Mouse (Mus musculus) embryonic facial prominence, embryonic 13.5 days (tissue): ENCODE measurements at regions not wholly inside any gene's neighbourhood (a gene's known extent, or its start where the extent isn't known, plus 50 kb on each side); places are given as distances from the start of the nearest gene placed in this dataset.

Experiments
- ATAC-seq: fragments of 200-750 bp; cut with Nextera tagmentation; 2 replicates; pipeline ENCODE4 v1.8.0; 2017; ENCODE audit warnings: low read depth; ENCODE audit not compliant: insufficient number of reproducible peaks, insufficient read depth, low FRiP score, low TSS enrichment
- H3K27ac ChIP-seq: fragments of 300-500 bp; sonication (generic); 2 replicates; pipeline ENCODE4 v1.5.1; 2015; ENCODE audit warnings: moderate library complexity, mild to moderate bottlenecking, inconsistent platforms
- H3K27me3 ChIP-seq: fragments of 300-500 bp; sonication (generic); 2 replicates; pipeline ENCODE4 v1.6.1; 2015; ENCODE audit warnings: mild to moderate bottlenecking, inconsistent platforms
- H3K36me3 ChIP-seq: fragments of 300-500 bp; sonication (generic); 2 replicates; pipeline ENCODE4 v1.6.1; 2015; ENCODE audit warnings: mild to moderate bottlenecking, inconsistent platforms
- H3K4me1 ChIP-seq: fragments of 300-500 bp; sonication (generic); 2 replicates; pipeline ENCODE4 v1.6.1; 2015; ENCODE audit warnings: inconsistent platforms
- H3K4me2 ChIP-seq: fragments of 300-500 bp; sonication (generic); 2 replicates; pipeline ENCODE4 v1.6.1; 2015; ENCODE audit warnings: moderate library complexity, mild to moderate bottlenecking, inconsistent platforms
- H3K4me3 ChIP-seq: fragments of 300-500 bp; sonication (generic); 2 replicates; pipeline ENCODE4 v1.5.1; 2015; ENCODE audit warnings: mild to moderate bottlenecking, inconsistent platforms
- H3K9ac ChIP-seq: fragments of 300-500 bp; sonication (generic); 2 replicates; pipeline ENCODE4 v1.6.1; 2015; ENCODE audit warnings: mild to moderate bottlenecking, inconsistent platforms
- H3K9me3 ChIP-seq: fragments of 300-500 bp; sonication (generic); 2 replicates; pipeline ENCODE4 v1.6.1; 2016; ENCODE audit warnings: inconsistent platforms
- WGBS: fragments of 180-500 bp; shearing (Covaris S2); methylation state at CpG from one replicate; pipeline ENCODE4 v1.1.7; 2015; ENCODE audit warnings: mixed read lengths; 5-methylcytosine and 5-hydroxymethylcytosine counted together

GRCm38 (mm10) chr2:34010166-34010565 is 122.4 kb upstream of the Mvb12b start:
- no peak overlapping the region for H3K27ac ChIP-seq
- WGBS: 58% methylated on average over 1 of the region's 1 CpGs
- H3K4me1 ChIP-seq: peaks cover 4% of the 10 kb centered on the region; the same call in 1 of the 2 replicates
- H3K36me3 ChIP-seq: no peaks in the 10 kb centered on the region
- no peak for ATAC-seq
- no peak overlapping the region for H3K4me3 ChIP-seq
- H3K4me2 ChIP-seq: no peak overlapping the region
- no peak overlapping the region for H3K9ac ChIP-seq
- no peaks in the 10 kb centered on the region for H3K27me3 ChIP-seq
- no peaks in the 10 kb centered on the region for H3K9me3 ChIP-seq

- H3K4me3 ChIP-seq: no peak overlapping the region
- no peak overlapping the region for H3K9ac ChIP-seq
- WGBS: 92% methylated on average over 7 of the region's 7 CpGs
- no peaks in the 10 kb centered on the region for H3K4me1 ChIP-seq
- no peaks in the 10 kb centered on the region for H3K9me3 ChIP-seq
- no peak overlapping the region for H3K4me2 ChIP-seq
- H3K27ac ChIP-seq: no peak overlapping the region
- H3K36me3 ChIP-seq: no peaks in the 10 kb centered on the region
- H3K27me3 ChIP-seq: no peaks in the 10 kb centered on the region
- no peak for ATAC-seq
Measured at GRCm38 (mm10) chr2:34007916-34008315, 120.2 kb upstream of the Mvb12b start.

- 95% methylated on average over 7 of the region's 7 CpGs for WGBS
- no peak overlapping the region for H3K9ac ChIP-seq
- peaks cover 5% of the 10 kb centered on the region; the same call in 1 of the 2 replicates for H3K9me3 ChIP-seq
- no peaks in the 10 kb centered on the region for H3K27me3 ChIP-seq
- no peaks in the 10 kb centered on the region for H3K36me3 ChIP-seq
- no peak for ATAC-seq
- H3K27ac ChIP-seq: no peak overlapping the region
- no peaks in the 10 kb centered on the region for H3K4me1 ChIP-seq
- no peak overlapping the region for H3K4me3 ChIP-seq
- H3K4me2 ChIP-seq: no peak overlapping the region
Measured at GRCm38 (mm10) chr2:33997106-33997505, 109.4 kb upstream of the Mvb12b start.

- Histone ChIP-seq H3K4me3 (no peak overlapping the region), H3K9ac (no peak overlapping the region), H3K4me2 (no peak overlapping the region), H3K27ac (no peak overlapping the region), H3K4me1 (no peaks in the 10 kb centered on the region), H3K27me3 (no peaks in the 10 kb centered on the region), H3K36me3 (no peaks in the 10 kb centered on the region), H3K9me3 (peaks cover 5% of the 10 kb centered on the region; the same call in 1 of the 2 replicates)
- 94% methylated on average over 2 of the region's 2 CpGs for WGBS
- ATAC-seq: no peak
Measured at GRCm38 (mm10) chr2:33996331-33996730, 108.6 kb upstream of the Mvb12b start.

GRCm38 (mm10) chr2:33991299-33991698 is 103.6 kb upstream of the Mvb12b start:
- WGBS: 86% methylated on average over 4 of the region's 4 CpGs
- ATAC-seq: no peak
- H3K9ac ChIP-seq: no peak overlapping the region
- H3K27me3 ChIP-seq: no peaks in the 10 kb centered on the region
- H3K4me2 ChIP-seq: no peak overlapping the region
- no peaks in the 10 kb centered on the region for H3K4me1 ChIP-seq
- H3K4me3 ChIP-seq: no peak overlapping the region
- peaks cover 5% of the 10 kb centered on the region; the same call in 1 of the 2 replicates for H3K9me3 ChIP-seq
- no peak overlapping the region for H3K27ac ChIP-seq
- H3K36me3 ChIP-seq: no peaks in the 10 kb centered on the region

GRCm38 (mm10) chr2:33990711-33991110 is 103.0 kb upstream of the Mvb12b start:
- Histone ChIP-seq H3K27me3 (no peaks in the 10 kb centered on the region), H3K9me3 (peaks cover 5% of the 10 kb centered on the region; the same call in 1 of the 2 replicates), H3K36me3 (no peaks in the 10 kb centered on the region), H3K4me1 (no peaks in the 10 kb centered on the region), H3K4me2 (no peak overlapping the region), H3K27ac (no peak overlapping the region), H3K9ac (no peak overlapping the region), H3K4me3 (no peak overlapping the region)
- no peak for ATAC-seq
- WGBS: 91% methylated on average over 6 of the region's 6 CpGs

GRCm38 (mm10) chr2:33989555-33990370 is 102.0 kb upstream of the Mvb12b start:
- H3K27me3 ChIP-seq: no peaks in the 10 kb centered on the region
- no peak overlapping the region for H3K9ac ChIP-seq
- H3K27ac ChIP-seq: no peak overlapping the region
- no peak overlapping the region for H3K4me3 ChIP-seq
- no peak overlapping the region for H3K4me2 ChIP-seq
- H3K36me3 ChIP-seq: no peaks in the 10 kb centered on the region
- H3K4me1 ChIP-seq: 0 out of 2 replicates have a peak, but pooled peaks cover 4% of the 10 kb centered on the region
- ATAC-seq: no peak
- peaks cover 5% of the 10 kb centered on the region; the same call in 1 of the 2 replicates for H3K9me3 ChIP-seq
- WGBS: 59% methylated on average over 12 of the region's 12 CpGs

- Histone ChIP-seq H3K4me1 (0 out of 2 replicates have a peak, but pooled peaks cover 4% of the 10 kb centered on the region), H3K27ac (no peak overlapping the region), H3K27me3 (no peaks in the 10 kb centered on the region), H3K4me3 (no peak overlapping the region), H3K36me3 (no peaks in the 10 kb centered on the region), H3K9ac (no peak overlapping the region; the same call in 1 of the 2 replicates), H3K9me3 (no peaks in the 10 kb centered on the region), H3K4me2 (peak overlapping the region; percentile 36; the same call in 1 of the 2 replicates)
- 14% methylated on average over 4 of the region's 4 CpGs for WGBS
- no peak for ATAC-seq
Measured at GRCm38 (mm10) chr2:33986420-33986819, 98.7 kb upstream of the Mvb12b start.

GRCm38 (mm10) chr2:33985316-33985715 is 97.6 kb upstream of the Mvb12b start:
- no peak overlapping the region for H3K9ac ChIP-seq
- no peak for ATAC-seq
- no peaks in the 10 kb centered on the region for H3K36me3 ChIP-seq
- H3K9me3 ChIP-seq: no peaks in the 10 kb centered on the region
- 70% methylated on average over 11 of the region's 11 CpGs for WGBS
- H3K27ac ChIP-seq: no peak overlapping the region
- H3K4me3 ChIP-seq: no peak overlapping the region
- H3K4me1 ChIP-seq: 0 out of 2 replicates have a peak, but pooled peaks cover 4% of the 10 kb centered on the region
- no peak overlapping the region for H3K4me2 ChIP-seq
- H3K27me3 ChIP-seq: no peaks in the 10 kb centered on the region

GRCm38 (mm10) chr2:33983112-33983748 is 95.5 kb upstream of the Mvb12b start:
- 0 out of 2 replicates have a peak, but pooled peaks cover 4% of the 10 kb centered on the region for H3K4me1 ChIP-seq
- no peak for ATAC-seq
- WGBS: 47% methylated on average over 11 of the region's 11 CpGs

GRCm38 (mm10) chr2:33981936-33982335 is 94.2 kb upstream of the Mvb12b start:
- ATAC-seq: no peak
- WGBS: 42% methylated on average over 8 of the region's 8 CpGs
- H3K4me1 ChIP-seq: 0 out of 2 replicates have a peak, but pooled peaks cover 4% of the 10 kb centered on the region
- no peaks in the 10 kb centered on the region for H3K36me3 ChIP-seq
- H3K27ac ChIP-seq: no peak overlapping the region
- no peaks in the 10 kb centered on the region for H3K27me3 ChIP-seq
- H3K4me2 ChIP-seq: no peak overlapping the region
- no peak overlapping the region for H3K4me3 ChIP-seq
- no peak overlapping the region for H3K9ac ChIP-seq
- no peaks in the 10 kb centered on the region for H3K9me3 ChIP-seq

More at GRCm38 (mm10) chr2:33983112-33983748, 95.5 kb upstream of the Mvb12b start:
- no peaks in the 10 kb centered on the region for H3K27me3 ChIP-seq
- no peak overlapping the region for H3K27ac ChIP-seq
- H3K4me3 ChIP-seq: no peak overlapping the region
- no peaks in the 10 kb centered on the region for H3K36me3 ChIP-seq
- H3K4me2 ChIP-seq: no peak overlapping the region
- H3K9ac ChIP-seq: no peak overlapping the region; the same call in 1 of the 2 replicates
- H3K9me3 ChIP-seq: no peaks in the 10 kb centered on the region
